Mouse (Mus musculus) ES-E14 (cell line): ENCODE measurements around the gene Daam1. TPM values are rescaled to one million over a fixed set of nuclear protein-coding genes. Genes with fewer than 3 reads are reported as not detected.

ENCODE experiments used
- DNase-seq: peaks from one replicate; pipeline ENCODE4 v3.0.0-alpha.2; 2013; ENCODE audit warnings: low read depth, low spot score
- H3K27ac ChIP-seq: 2 replicates; pipeline ENCODE4 v1.5.1; 2012; ENCODE audit warnings: low read depth, mild to moderate bottlenecking, low read length, moderate library complexity, mixed read lengths; ENCODE audit not compliant: poor library complexity, insufficient read depth, severe bottlenecking
- H3K36me3 ChIP-seq: 2 replicates; pipeline ENCODE4 v1.6.1; 2012; ENCODE audit warnings: mild to moderate bottlenecking, low read length, moderate library complexity, mixed read lengths; ENCODE audit not compliant: control insufficient read depth, poor library complexity, insufficient read depth, severe bottlenecking
- H3K4me1 ChIP-seq, 2 experiments: fragments of 150-350 bp in 1 of 2; sonication (generic) in 1 of 2; 2 replicates each; pipeline ENCODE4 v1.6.1; 2012; ENCODE audit warnings: low read length in 2 of 2, mild to moderate bottlenecking in 1 of 2, mixed read lengths in 1 of 2; ENCODE audit not compliant: control insufficient read depth in 2 of 2, insufficient read depth in 2 of 2, poor library complexity in 1 of 2
- H3K4me3 ChIP-seq, 2 experiments: fragments of 150-350 bp in 1 of 2; sonication (generic) in 1 of 2; 2 replicates each; pipeline ENCODE4 v1.5.1; 2012; ENCODE audit warnings: low read length in 2 of 2, low read depth in 1 of 2, mild to moderate bottlenecking in 1 of 2, mixed read lengths in 1 of 2; ENCODE audit not compliant: insufficient read depth in 1 of 2, poor library complexity in 1 of 2, severe bottlenecking in 1 of 2
- H3K9ac ChIP-seq: 2 replicates; pipeline ENCODE4 v1.6.1; 2012; ENCODE audit warnings: low read depth, mild to moderate bottlenecking, low read length, mixed read lengths; ENCODE audit not compliant: poor library complexity, insufficient read depth, severe bottlenecking
- H3K9me3 ChIP-seq: fragments of 150-350 bp; sonication (generic); 2 replicates; pipeline ENCODE4 v1.6.1; 2012; ENCODE audit warnings: low read depth, mild to moderate bottlenecking, low read length; ENCODE audit not compliant: control insufficient read depth, insufficient read depth
- CHD2 ChIP-seq: IDR thresholded peaks from 2 replicates; pipeline ENCODE4 v1.6.1; 2014; ENCODE audit warnings: mild to moderate bottlenecking, low read depth, low read length, inconsistent platforms
- HCFC1 ChIP-seq: IDR thresholded peaks from 2 replicates; pipeline ENCODE4 v1.6.1; 2012; ENCODE audit warnings: low read length, inconsistent platforms, borderline replicate concordance; ENCODE audit not compliant: insufficient read depth
- MAFK ChIP-seq: IDR thresholded peaks from 2 replicates; pipeline ENCODE4 v1.6.1; 2014; ENCODE audit warnings: mild to moderate bottlenecking, low read depth, low read length, inconsistent platforms; ENCODE audit not compliant: insufficient read depth
- ZC3H11A ChIP-seq: IDR thresholded peaks from 2 replicates; pipeline ENCODE4 v1.6.1; 2012; ENCODE audit warnings: low read depth, mild to moderate bottlenecking, inconsistent platforms, low read length, borderline replicate concordance
- ZNF384 ChIP-seq: IDR thresholded peaks from 2 replicates; pipeline ENCODE4 v1.6.1; 2012; ENCODE audit warnings: low read depth, low read length, inconsistent platforms
- in situ Hi-C, 2 experiments: fragments of 600-800 bp; cut with MboI; formaldehyde crosslinking; loops; one replicate each; pipeline ENCODE4 v1.15.1; 2025; ENCODE audit warnings: low sequenced_read_pairs in 2 of 2, inconsistent platforms in 1 of 2; ENCODE audit not compliant: unreplicated experiment in 2 of 2
- total RNA-seq: library from RNA; depleted of rRNA; stranded (reverse); fragments of 300-350 nt; gene quantifications from 2 replicates; pipeline ENCODE4 v1.2.3, GENCODE M21; 2012; rRNA removed

Daam1 gene
- total RNA-seq = 15.8 and 16.7 TPM in 2 replicates

GRCm38 (mm10) chr12:71830607-71831257 lies at the start of gene Daam1:
TSS of gene Daam1 (plus strand) at chr12:71831078.
- in situ Hi-C loops = no loop called here
- Histone ChIP-seq H3K27ac (no peak within 1 kb of the TSS), H3K9me3 (no peaks in the 10 kb centered on the region), H3K4me3 (peak within 1 kb of the TSS; percentile 81 to 85), H3K4me1 (peaks cover 4 to 5% of the 10 kb centered on the region in 2 experiments; a peak in 2 of 4 replicates), H3K9ac (peak within 1 kb of the TSS; percentile 91), H3K36me3 (no peaks in the 10 kb centered on the region)
- peak; percentile 93 for DNase-seq
- TF ChIP-seq ZNF384 = no peak
- TF ChIP-seq ZC3H11A = no peak
- TF ChIP-seq HCFC1 = peak; percentile 96

- DNase-seq = no peak
- no peak overlapping the region for H3K27ac ChIP-seq
- in situ Hi-C loops = no loop called here
These were observed 49.7 kb upstream of the Daam1 start for GRCm38 (mm10) chr12:71781220-71781619.

GRCm38 (mm10) chr12:71783970-71784369 lies 46.9 kb upstream of the Daam1 start:
- H3K27ac ChIP-seq = no peak overlapping the region
- in situ Hi-C loops = no loop called here
- H3K9me3 ChIP-seq = no peaks in the 10 kb centered on the region
- no peak for DNase-seq
- no peak overlapping the region for H3K9ac ChIP-seq
- no peaks in the 10 kb centered on the region for H3K36me3 ChIP-seq
- H3K4me3 ChIP-seq = no peak overlapping the region
- no peaks in the 10 kb centered on the region for H3K4me1 ChIP-seq
- TF ChIP-seq CHD2 = no peak

More at GRCm38 (mm10) chr12:71781220-71781619, 49.7 kb upstream of the Daam1 start:
- no peak overlapping the region for H3K9ac ChIP-seq
- no peaks in the 10 kb centered on the region for H3K36me3 ChIP-seq
- peaks cover 1 to 3% of the 10 kb centered on the region in 2 experiments; a peak in 2 of 4 replicates for H3K4me1 ChIP-seq
- no peaks in the 10 kb centered on the region for H3K9me3 ChIP-seq
- TF ChIP-seq MAFK (no peak), ZC3H11A (no peak), HCFC1 (no peak), ZNF384 (no peak), CHD2 (no peak)
- H3K4me3 ChIP-seq = no peak overlapping the region

- in situ Hi-C loops = no loop called here
- no peaks in the 10 kb centered on the region for H3K9me3 ChIP-seq
- H3K4me3 ChIP-seq = no peak overlapping the region
- no peak overlapping the region for H3K27ac ChIP-seq
- no peak for DNase-seq
- TF ChIP-seq MAFK = no peak
- TF ChIP-seq ZNF384 = no peak
- TF ChIP-seq CHD2 = no peak
- TF ChIP-seq ZC3H11A = no peak
- no peak for TF ChIP-seq HCFC1
- no peak overlapping the region for H3K9ac ChIP-seq
- H3K4me1 ChIP-seq = no peaks in the 10 kb centered on the region
- H3K36me3 ChIP-seq = no peaks in the 10 kb centered on the region
These were observed 46.1 kb upstream of the Daam1 start for GRCm38 (mm10) chr12:71784666-71785255.

GRCm38 (mm10) chr12:71786521-71786920 lies 44.4 kb upstream of the Daam1 start:
- TF ChIP-seq HCFC1 (no peak), CHD2 (no peak), ZC3H11A (no peak), ZNF384 (no peak), MAFK (no peak)
- Histone ChIP-seq H3K4me3 (no peak overlapping the region), H3K36me3 (no peaks in the 10 kb centered on the region), H3K4me1 (no peaks in the 10 kb centered on the region), H3K27ac (no peak overlapping the region), H3K9me3 (no peaks in the 10 kb centered on the region), H3K9ac (no peak overlapping the region)
- no peak for DNase-seq
- in situ Hi-C loops = no loop called here
